Mouse (Mus musculus) adrenal gland, adult 8-10 months (tissue): Measurements from ENCODE around the gene Efr3b. TPM values are rescaled to one million over a fixed set of nuclear protein-coding genes. Genes with fewer than 3 reads are reported as not detected.
A peak's percentile ranks its signal among the peaks of the same experiment; 100 is the strongest.
"Not testable (repeated sequence)": the region's sequence is repeated elsewhere in the genome, so short reads cannot be mapped to it uniquely, and the experiment has no call there.

Experiments used
- DNase-seq: peaks from one replicate; pipeline ENCODE4 v3.0.0; 2022
- total RNA-seq, 4 experiments: library from RNA; stranded (reverse); gene quantifications; 2 replicates each; pipeline ENCODE4 v1.2.4; 2022

Gene Efr3b
- total RNA-seq, 4 experiments from 2014 or later = 2.1 to 4.9 (median 3.8) TPM

DNA sequence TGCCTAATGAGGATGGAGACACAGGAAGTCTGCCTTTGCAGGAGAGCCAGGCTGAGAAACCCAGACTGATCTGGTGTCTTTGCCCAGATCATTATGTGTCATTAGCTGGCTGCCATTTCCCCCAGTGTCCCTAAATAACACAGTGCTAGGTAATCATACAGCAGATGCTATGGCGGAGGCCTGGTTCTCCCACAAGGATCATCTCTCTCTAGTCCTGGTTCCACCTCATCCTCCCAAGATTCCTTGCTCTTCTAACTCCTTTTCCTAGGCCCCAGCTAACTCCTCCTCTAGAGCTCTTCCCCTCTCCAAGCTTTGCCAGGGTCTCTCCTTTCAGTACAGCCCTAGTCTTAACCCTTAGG, 57.7 kb downstream of the Efr3b start:
- no peak for DNase-seq

DNA sequence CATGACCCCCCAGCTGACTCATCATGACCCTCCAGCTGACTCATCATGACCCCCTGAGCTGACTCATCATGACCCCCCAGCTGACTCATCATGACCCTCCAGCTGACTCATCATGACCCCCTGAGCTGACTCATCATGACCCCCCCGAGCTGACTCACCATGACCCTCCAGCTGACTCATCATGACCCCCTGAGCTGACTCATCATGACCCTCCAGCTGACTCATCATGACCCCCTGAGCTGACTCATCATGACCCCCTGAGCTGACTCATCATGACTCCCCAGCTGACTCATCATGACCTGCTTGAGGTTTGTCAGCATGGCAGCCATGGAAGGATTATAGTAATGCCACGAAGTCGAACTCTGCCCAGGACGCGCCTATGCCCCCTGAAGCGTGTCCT, 65.5 kb downstream of the Efr3b start:
- not testable (repeated sequence) for DNase-seq

DNA sequence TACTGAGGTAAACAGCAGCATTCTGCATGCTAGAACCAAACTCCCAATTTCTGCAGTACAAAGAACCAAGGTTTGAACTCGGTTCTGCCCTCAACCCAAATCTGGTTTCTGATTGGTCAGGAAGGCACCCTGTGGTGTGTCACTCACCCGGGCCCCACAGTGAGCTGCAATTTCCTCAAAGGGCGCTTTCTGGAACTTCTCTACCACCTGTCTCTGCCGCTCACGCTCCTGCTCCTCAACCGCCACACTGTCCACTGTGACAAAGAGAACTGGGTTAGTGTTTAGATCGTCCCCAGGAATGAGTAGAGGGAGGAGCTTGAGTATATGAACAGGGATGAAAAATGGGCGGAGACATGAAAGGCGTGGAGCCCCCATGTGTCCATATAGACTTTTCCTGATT, 70.3 kb downstream of the Efr3b start:
- no peak for DNase-seq

DNA sequence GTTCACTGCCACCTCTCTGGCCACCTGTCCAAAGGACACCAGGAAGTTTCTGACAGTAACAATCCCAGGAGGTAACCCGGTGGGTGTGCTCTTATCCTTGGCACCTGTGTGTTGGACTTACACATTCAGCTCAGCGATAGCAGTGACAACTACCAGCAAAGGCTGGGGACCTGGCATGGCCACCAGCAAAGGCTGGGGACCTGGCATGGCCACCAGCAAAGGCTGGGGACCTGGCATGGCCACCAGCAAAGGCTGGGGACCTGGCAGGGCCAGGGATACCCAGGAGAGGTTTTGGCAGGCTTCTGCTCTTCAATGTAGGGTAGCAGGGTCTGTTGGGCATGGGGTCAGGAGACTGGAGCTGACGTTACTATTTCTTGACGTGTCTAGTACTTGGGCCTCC, 71.5 kb downstream of the Efr3b start:
- DNase-seq = no peak

DNA sequence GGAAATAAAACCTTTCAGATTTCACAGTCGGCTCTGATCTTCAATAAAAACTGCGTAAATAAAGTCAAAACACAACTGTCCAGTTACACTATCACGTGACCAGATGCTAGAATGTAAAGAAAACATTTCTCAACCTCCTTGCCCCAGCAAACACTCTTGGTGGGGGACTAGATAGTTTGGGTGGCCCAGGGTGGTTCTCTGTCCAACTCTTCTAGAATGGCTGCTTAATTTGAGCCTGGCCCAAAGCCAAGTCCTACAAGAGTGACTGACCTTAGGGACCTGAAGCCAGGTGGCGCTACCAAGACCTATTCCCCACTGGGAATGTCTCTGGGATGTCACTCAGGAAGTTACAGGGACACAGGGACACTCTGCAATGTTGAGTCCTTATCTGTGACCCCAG, 78.2 kb downstream of the Efr3b start:
- no peak for DNase-seq

DNA sequence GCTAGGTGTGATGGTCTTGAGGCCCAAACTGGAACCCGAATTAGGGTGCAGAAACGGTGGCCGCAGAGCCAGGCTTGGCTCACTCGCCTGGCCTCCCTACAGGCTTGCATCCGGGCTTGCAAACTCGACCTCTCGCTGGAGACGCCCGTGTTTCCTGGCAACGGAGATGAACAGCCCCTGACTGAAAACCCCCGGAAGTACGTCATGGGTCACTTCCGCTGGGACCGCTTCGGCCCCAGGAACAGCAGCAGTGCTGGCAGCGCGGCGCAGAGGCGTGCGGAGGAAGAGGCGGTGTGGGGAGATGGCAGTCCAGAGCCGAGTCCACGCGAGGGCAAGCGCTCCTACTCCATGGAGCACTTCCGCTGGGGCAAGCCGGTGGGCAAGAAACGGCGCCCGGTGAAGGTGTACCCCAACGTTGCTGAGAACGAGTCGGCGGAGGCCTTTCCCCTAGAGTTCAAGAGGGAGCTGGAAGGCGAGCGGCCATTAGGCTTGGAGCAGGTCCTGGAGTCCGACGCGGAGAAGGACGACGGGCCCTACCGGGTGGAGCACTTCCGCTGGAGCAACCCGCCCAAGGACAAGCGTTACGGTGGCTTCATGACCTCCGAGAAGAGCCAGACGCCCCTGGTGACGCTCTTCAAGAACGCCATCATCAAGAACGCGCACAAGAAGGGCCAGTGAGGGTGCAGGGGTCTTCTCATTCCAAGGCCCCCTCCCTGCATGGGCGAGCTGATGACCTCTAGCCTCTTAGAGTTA, 78.7 kb downstream of the Efr3b start:
- peak; percentile 83 for DNase-seq

DNA sequence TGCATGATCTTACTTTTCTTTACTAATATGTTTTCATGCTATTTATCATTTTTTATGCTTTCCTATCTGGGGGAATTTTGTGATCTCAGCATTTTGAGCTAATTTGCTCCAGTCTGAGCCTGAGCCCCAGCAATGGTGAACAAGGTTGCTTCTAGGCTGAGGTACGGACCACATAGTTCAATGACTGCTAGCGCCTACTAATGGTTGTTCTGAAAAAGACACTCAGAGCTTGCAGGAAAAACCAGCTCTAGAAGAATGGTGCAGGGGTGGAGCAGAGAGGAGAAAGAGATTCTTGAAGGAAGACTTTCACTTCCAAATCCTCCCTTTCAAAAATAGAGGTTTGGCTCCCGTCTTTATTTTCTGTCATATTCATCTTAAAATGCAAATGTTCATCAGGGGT, 82.4 kb downstream of the Efr3b start:
- no peak for DNase-seq

DNA sequence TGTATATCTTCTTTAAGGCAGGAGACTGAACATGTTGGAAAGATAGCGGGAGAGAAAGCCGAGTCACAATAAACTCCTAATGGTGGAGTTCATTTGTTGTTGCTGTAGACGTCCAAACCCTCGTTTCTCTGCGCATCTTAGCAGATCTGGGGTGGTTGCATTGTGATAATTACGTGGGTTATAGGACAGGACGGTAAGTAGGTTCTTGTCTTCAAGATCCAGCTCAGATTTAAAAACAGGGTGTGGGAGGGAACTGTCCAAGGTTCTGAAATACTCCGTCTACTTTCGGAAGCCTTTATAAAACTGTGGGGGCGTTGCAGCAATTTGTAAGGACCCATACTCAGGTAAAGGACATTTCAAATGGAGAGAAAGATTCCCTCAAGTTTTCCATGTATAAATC, 83.3 kb downstream of the Efr3b start:
- no peak for DNase-seq

DNA sequence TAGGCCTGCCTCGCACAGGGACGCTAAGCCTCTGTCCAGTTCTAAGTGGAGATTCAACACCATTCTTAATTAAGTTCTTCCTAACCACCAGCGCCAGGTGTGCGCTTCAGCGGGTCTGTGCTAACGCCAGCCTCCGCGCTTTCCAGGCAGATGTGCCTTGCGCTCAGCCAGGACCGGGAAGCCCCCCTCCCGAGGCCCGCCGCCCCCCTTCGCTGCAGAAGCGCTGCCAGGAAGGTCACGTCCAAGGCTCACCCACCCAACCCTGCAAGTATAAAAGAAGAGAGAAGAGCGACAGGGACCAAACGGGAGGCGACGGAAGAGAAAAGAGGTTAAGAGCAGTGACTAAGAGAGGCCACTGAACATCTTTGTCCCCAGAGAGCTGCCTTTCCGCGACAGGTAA, 84.1 kb downstream of the Efr3b start, which contains the start of gene Pomc:
Pomc (plus strand) TSS at position 301 of the 400 bp plus-strand sequence.
- DNase-seq = no peak

DNA sequence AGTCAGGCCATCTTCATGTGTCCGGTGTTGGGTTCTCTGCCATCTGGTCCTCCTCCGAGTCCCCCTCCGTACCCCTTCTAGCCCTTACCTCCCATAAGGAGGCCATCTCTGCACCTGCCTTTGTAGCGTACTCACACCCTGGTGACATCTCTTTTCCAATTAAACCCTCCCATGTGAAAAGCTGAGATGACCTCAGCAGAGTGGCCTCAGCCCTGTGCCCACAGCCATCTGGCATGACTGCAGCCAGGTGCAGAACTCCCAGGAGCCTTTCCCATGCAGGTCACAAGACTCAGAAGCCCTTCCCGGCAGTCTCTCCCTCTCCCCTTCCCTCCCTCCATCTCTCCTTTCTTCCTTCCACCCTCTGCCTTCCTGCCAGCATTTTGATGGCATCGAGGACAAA, 91.2 kb downstream of the Efr3b start:
- no peak for DNase-seq

DNA sequence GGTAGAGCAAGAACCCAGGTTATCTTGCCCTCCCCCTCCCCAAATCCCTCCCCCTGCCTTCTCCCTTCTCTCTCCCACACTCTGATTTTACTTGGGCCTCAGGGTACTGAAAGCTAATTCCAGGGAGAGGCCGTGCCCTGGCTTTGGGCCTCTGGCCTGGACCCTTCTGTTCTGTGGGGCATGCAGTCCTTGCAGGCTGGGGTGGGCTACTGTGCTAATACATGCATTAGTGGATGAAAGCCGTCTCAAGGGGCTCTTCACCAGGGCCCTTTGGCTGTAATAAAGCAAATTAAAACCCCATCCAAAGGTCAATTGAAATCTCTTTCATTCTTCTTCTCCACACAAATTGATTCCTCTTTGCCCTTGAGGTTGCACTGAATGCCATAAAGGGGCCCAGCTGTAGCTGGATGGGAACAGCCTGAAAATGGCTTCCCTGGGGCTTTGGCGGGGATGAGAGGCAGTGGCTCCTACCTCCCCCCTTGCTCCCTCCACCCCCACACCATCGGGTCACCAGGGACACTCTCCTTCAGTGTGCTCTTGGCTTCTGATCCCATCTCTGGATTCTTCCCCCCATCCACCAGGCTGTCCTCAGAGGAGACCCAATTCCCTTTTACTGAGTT, 94.2 kb downstream of the Efr3b start:
- DNase-seq = no peak

DNA sequence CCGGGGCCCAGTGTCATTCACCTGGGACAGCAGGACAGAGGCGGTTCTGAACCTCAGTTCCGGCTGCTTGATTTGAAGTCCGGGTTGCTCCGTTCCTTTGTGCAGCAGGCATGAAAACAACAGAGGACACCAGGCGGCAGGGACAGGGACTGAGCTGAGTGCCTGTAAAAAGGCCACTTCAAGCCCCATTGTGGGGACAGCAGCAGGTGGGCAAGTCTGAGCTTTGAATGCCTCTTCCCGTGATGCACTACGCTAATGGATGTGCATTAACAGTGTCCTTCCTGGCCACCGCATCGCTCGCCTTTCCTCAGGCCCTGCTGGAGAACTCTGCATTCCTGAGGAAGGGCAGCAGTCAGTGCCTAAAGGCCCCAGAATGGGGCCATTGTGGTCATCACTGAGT, 96.7 kb downstream of the Efr3b start:
- no peak for DNase-seq

DNA sequence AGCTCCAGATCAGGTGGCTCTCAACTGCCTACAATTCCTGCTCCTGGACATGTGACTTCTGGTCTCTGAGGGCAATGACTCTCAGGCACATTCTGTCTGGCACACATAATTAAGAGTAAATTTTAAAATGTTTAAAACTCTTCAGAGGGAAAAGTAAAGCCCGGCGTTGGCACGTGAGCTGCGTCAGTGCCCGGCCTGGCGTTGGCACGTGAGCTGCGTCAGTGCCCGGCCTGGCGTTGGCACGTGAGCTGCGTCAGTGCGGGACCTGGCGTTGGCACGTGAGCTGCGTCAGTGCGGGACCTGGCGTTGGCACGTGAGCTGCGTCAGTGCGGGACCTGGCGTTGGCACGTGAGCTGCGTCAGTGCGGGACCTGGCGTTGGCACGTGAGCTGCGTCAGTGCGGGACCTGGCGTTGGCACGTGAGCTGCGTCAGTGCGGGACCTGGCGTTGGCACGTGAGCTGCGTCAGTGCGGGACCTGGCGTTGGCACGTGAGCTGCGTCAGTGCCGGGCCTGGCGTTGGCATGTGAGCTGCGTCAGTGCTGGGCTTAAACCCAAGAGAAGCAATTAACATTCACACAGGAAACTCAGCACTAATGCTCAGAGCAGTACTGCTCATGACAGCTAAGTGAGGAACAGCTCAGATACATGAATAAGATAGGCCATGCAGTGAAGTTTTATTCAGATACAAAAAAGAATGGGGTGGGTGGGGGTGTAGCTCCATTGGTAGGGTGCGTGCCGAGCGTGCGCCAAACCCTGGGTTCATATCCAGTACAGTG, 108.4 kb downstream of the Efr3b start:
- DNase-seq = not testable (repeated sequence)

DNA sequence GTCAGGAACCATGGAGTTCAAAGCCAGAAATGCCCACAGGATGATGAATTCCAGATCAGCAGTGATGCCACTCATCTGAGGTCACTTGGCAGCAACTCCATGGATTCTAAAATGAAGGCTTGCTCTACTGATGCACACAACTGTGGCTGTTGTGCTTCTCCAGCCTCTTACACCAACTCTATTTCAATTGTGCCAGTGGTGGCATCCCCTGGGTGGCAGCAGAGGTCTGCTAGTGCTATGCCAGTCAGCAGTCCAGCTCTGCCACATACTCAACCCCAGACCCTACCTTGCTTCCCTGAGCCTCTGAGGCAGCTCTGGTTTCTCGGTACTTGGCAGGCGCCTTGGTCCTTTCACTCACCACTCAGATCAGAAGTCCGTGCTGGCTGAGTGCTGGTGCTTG, 109.9 kb downstream of the Efr3b start:
- no peak for DNase-seq

DNA sequence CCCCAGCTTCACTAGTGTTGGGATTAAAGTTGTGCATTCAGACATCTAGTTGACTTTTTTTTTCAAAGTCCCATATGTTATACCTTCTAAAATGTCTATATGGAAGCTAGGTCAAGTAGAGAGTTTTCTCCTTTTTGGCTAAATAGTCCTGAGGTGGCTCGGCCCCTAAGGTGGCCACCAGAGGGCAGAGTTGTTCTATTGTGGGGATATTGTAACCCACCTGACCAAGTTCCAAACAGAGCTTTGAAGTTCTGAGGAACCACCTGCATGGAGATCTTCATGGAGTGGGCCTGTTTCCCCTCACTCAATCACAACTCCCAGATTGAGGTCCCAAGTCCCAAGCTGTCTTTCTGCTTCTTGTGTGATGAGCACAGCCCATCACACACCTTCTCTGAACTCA, 112.6 kb downstream of the Efr3b start:
- DNase-seq = peak; percentile 34

DNA sequence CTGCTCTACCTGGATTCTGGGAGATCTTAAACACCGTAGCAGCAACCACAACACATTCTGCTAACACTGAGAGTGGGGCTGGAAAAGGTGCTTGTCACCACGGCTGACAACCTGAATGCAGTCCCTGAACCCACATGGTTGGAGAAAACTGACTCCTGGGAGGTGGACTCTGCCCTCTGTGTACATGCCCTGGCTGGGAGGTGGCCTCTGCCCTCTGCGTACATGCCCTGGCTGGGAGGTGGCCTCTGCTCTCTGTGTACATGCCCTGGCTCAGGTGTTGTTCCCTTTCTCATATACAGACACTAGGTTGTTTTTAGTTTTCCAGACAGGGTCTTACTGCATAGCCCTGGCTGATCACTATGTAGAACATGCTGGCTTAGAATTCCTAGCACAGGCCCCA, 119.3 kb downstream of the Efr3b start:
- no peak for DNase-seq

DNA sequence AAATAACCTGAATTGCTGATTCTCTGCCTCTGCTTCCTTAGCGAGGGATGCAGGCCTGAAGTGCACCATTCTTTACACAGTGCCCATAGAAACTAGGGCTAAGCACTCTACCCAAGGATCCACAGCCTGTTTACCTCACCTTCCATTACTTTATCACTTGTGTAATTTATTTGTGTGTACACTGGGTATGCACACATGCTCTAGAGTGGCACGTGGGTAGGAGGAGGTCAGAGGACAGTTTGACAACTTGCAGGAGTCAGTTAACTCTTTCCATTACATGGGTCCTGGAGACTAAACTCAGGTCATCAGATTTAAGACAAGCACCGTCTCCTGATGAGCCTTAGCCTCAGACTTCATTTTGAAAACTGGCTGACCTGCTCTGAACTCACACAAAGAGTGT, 120.1 kb downstream of the Efr3b start:
- DNase-seq = no peak

DNA sequence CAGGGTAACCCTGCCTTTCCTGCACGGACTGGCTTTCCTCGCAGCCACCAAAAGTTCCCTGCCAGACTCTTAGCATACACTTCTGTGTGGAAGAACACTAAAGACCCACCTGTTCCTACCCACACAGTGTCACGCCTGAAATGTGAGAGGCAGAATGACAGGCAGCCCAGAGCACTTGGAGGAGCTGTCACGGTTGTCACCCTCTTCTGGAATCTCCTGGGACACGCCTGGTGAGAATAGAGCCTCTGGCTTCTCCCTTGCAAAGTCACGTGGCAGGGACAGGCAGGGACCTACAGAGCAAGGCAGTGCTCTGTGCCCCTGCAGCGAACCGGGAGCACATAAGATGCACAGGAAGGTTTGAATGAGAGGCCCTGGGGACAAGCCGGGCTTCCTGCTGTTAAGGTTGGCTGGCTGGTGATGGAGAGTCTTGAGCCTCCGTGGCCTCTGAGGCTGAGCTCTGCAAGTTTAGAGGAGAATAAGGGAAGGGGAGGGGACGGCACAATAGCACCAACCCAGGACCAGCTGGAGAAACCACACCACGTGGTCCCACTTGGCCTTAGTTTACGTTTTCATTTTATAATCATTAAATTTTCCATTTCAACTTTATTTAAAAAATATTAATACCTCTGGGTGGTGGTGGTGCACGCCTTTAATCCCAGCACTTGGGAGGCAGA, 120.9 kb downstream of the Efr3b start:
- no peak for DNase-seq

DNA sequence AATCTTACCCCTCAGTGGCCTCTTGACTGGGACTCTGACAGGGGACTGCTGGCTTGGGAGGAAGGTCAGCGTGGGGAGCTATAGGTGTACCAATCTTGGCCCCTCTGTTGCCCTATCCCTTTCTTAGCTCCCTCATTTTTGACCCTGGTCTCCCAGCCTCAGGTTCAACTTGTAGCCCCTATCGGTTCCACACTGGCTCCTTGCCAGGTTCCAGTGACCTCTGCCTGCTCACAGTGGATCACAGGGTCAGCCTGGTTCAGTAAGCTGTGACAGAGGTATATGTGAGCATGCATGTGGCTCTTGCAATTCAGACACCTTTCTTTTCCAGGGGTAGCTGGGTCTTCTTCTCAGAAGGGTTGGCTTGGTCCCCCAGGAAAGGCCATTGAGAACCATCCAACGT, 122.9 kb downstream of the Efr3b start:
- DNase-seq = no peak
